Mouse (Mus musculus): ENCODE results near the gene Gm15056.

Gm15056 gene

GRCm38 (mm10) chr8:20902527-20902926 is at the start of gene Gm15056:
Gene Gm15056, minus strand, starts transcription at chr8:20902627.
- no peak for DNase-seq (ENCODE audit: low spot score in 2 of 2)

- DNase-seq (ENCODE audit: low spot score in 2 of 2) = no peak
Observed at GRCm38 (mm10) chr8:20944610-20945009, 42.2 kb upstream of the Gm15056 start, which contains the start of gene AY761185. Gene AY761185, minus strand, starts transcription at chr8:20944710.

GRCm38 (mm10) chr8:20921971-20922370 is 19.5 kb upstream of the Gm15056 start, which contains the start of gene Gm6040:
Gene Gm6040, minus strand, starts transcription at chr8:20922071.
- no peak for DNase-seq (ENCODE audit: low spot score in 2 of 2)

GRCm38 (mm10) chr8:20912288-20912687 is 9.9 kb upstream of the Gm15056 start:
- DNase-seq (ENCODE audit: low spot score in 2 of 2) = no peak

- no peak for DNase-seq (ENCODE audit: low spot score in 2 of 2)
Observed at GRCm38 (mm10) chr8:20908256-20908655, 5.8 kb upstream of the Gm15056 start.

GRCm38 (mm10) chr8:20907119-20907518 is 4.7 kb upstream of the Gm15056 start:
- no peak for DNase-seq (ENCODE audit: low spot score in 2 of 2)

GRCm38 (mm10) chr8:20892369-20892768 is 10.1 kb downstream of the Gm15056 start, which contains the start of gene Defb33:
Gene Defb33, plus strand, starts transcription at chr8:20892669.
- no peak for DNase-seq (ENCODE audit: low spot score in 2 of 2)

- no peak for DNase-seq (ENCODE audit: low spot score in 2 of 2)
Observed at GRCm38 (mm10) chr8:20874608-20875007, 27.8 kb downstream of the Gm15056 start.

Measured in urinary bladder, adult 18-20 months (tissue).